Mouse (Mus musculus): ENCODE measurements around the gene Dnah10.

Dnah10 gene

DNA sequence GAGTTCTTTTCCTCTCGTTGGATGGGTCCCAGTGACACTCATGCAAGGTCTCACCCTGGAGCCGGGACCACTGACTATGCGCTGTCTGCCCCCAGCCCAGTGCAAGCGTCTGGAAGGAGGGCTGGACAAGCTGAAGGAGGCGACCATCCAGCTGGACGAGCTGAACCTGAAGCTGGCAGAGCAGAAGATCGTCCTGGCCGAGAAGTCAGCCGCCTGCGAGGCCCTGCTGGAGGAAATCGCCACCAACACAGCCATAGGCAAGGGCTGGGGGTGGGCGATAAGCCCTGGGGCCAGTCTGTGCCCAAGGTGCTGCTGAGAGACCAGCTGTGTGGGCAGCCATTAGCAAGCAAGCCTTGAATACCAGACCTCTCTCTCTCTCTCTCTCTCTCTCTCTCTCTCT lies 87.6 kb downstream of the Dnah10 start:
- DNase-seq (ENCODE audit: low read depth, low spot score), result no peak

DNA sequence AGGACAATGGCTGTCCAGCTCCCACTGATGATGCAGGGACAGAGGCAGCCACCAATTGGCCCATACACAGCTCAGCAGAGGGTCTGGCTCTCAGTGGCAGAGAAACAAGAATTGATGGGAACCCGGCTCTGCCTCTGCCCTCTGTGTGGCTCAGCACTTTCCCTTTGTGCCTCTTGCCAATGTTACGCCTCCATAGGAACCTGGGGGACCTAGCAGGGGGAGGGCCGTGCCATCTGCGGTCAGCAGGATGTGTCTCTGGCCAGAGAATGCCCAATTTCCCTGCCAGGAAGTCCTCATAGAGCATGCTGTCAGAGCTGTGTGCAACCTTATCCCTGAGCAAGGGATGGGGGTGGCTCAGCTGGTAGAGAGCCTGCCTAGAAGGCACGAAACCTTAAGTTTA lies 89.9 kb downstream of the Dnah10 start:
- no peak for DNase-seq (ENCODE audit: low read depth, low spot score)

DNA sequence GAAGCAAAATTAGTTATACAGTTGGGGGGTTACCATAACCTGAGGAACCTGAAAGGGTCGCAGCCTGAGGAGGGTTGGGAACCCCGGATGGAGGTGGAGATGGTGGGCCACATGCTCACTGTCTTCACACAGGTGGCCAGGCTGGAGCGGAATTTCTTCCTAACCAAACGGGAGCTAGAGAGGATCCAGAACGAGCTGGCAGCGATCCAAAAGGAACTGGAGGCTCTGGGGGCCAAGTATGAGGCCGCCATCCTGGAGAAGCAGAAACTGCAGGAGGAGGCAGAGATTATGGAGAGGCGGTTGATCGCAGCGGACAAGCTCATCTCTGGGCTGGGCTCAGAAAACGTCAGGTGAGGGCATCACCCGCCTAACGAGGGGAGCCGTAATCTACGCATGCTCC lies 92.2 kb downstream of the Dnah10 start:
- no peak for DNase-seq (ENCODE audit: low read depth, low spot score)

GRCm38 (mm10) chr5:124822128-124822894 lies 97.4 kb downstream of the Dnah10 start:
- no peak for DNase-seq (ENCODE audit: low read depth, low spot score)

DNA sequence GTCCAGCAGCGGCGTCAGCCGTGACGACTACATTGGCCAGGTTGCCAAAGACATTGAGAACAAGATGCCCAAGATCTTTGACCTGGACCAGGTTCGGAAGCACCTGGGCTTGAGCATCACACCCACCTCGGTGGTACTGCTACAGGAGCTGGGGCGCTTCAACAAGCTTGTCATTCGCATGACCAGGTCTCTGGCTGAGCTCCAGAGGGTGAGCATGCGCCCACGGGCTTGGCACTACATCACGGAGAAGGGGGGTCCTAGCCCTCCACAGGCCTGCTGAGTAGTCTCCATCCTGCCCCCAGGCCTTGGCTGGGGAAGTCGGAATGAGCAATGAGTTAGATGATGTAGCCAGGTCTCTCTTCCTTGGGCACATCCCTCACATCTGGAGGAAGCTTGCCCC lies 105.4 kb downstream of the Dnah10 start:
- no peak for DNase-seq (ENCODE audit: low read depth, low spot score)

DNA sequence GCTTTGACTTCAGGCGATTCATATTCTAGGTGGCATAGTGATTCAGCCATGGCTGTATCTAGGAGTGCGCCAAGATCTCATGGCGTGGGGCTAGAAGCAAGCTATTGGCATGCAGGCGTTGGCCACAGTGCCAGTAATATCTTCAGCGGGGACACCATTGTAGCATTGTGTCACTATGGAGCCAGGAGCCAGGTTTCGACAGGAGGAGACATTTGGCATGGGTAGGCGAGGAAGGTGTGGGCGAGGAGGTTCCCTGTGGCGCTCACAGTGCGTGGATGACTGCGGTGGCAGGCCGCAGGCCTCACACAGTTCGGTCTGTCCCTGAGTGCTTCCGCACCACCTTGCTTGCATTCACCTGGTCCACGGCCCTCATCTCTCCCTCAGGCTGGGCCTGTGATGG lies 110.3 kb downstream of the Dnah10 start:
- no peak for DNase-seq (ENCODE audit: low read depth, low spot score)

GRCm38 (mm10) chr5:124836075-124836474 lies 111.2 kb downstream of the Dnah10 start:
- DNase-seq (ENCODE audit: low read depth, low spot score), result no peak

DNA sequence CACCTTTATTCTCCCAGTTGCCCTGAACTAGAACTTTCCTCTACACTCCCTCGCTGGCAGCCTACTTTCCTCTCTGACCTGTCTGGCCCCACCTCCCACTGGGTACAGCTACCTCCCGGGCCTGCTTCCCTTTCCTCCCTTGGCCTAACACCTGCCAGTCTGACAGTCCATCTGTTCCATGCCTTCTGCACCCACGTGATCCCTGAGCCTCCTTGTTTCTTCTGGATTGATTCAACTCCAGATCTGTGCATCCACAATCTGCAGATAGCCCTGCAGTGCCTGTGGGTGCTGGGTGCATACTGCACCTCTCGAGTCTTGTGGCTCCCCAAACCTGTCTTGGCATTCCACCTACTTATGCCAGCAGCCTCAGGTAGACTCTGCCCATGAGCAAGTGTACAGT lies 111.7 kb downstream of the Dnah10 start:
- no peak for DNase-seq (ENCODE audit: low read depth, low spot score)

GRCm38 (mm10) chr5:124840202-124840601 lies 115.3 kb downstream of the Dnah10 start:
- DNase-seq (ENCODE audit: low read depth, low spot score), result no peak

DNA sequence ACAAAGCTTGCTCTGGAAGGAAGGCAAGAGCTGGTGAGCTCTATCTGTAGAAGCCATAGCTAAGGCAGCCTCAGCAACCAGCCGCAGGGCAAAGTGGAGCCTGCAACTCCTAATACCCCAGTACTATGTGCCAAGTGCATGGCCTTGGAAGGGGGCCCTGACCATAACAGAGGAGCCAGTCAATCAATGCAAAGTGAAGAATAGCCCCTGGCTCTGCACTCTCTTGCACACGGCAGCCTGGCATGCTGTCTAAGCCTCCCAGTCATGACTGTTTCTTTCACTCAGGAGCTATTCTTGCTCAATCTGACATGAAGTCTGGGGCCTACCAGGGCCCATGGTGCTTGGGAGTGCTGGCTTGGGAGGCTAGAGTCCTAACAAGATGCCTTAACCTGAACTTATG lies 115.8 kb downstream of the Dnah10 start:
- no peak for DNase-seq (ENCODE audit: low read depth, low spot score)

- no peak for DNase-seq (ENCODE audit: low read depth, low spot score)
Measured at GRCm38 (mm10) chr5:124843386-124843785, 118.5 kb downstream of the Dnah10 start.

DNA sequence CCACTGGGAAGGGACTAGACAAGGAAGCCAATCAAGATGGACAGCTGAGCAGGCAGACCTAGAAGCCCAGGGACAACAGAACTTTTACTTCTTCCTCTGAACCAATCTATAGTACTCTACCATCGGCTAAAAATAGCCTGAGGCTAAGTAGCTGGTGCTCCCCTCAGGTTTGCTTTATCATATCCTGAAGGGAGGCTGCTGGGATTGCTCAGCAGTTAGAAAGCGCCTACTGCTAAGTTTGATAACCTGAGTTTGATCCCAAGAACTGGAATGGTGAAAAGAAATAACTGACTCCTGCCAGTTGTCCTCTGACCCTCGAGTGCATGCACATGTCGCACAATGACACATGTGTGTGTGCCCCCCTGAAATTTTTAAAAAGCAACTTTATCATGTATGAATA lies 120.0 kb downstream of the Dnah10 start:
- DNase-seq (ENCODE audit: low read depth, low spot score), result no peak

- DNase-seq (ENCODE audit: low read depth, low spot score), result no peak
Measured at GRCm38 (mm10) chr5:124847014-124847413, 122.1 kb downstream of the Dnah10 start.

GRCm38 (mm10) chr5:124848994-124849393 lies 124.1 kb downstream of the Dnah10 start:
- no peak for DNase-seq (ENCODE audit: low read depth, low spot score)

- no peak for DNase-seq (ENCODE audit: low read depth, low spot score)
Measured at GRCm38 (mm10) chr5:124851572-124851971, 126.7 kb downstream of the Dnah10 start.

GRCm38 (mm10) chr5:124852294-124852693 lies 127.4 kb downstream of the Dnah10 start:
- no peak for DNase-seq (ENCODE audit: low read depth, low spot score)

GRCm38 (mm10) chr5:124853079-124853478 lies 128.2 kb downstream of the Dnah10 start:
- no peak for DNase-seq (ENCODE audit: low read depth, low spot score)

- no peak for DNase-seq (ENCODE audit: low read depth, low spot score)
Measured at GRCm38 (mm10) chr5:124854202-124854601, 129.3 kb downstream of the Dnah10 start.

- DNase-seq (ENCODE audit: low read depth, low spot score), result no peak
Measured at GRCm38 (mm10) chr5:124860013-124860412, 135.1 kb downstream of the Dnah10 start.

DNA sequence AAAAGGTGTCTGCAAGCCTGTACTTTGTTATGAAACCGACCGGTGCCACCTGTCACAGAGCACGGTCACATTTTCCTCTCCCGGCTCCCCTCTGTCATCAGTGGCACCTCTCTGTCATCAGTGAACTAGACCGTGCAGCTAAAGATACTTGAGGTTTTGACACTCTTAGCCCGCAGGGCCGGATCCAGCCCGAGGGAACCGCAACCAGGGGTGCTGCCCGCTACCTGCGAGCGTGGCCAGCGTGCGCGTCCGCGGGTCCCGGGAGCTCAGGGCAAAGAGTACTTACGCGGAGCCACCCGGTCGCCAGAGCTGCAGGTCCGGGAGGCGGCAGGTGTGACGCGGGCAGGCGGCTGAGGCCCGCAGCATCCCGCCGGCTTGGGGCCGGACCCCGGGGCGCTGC lies 136.6 kb downstream of the Dnah10 start:
- no peak for DNase-seq (ENCODE audit: low read depth, low spot score)

DNA sequence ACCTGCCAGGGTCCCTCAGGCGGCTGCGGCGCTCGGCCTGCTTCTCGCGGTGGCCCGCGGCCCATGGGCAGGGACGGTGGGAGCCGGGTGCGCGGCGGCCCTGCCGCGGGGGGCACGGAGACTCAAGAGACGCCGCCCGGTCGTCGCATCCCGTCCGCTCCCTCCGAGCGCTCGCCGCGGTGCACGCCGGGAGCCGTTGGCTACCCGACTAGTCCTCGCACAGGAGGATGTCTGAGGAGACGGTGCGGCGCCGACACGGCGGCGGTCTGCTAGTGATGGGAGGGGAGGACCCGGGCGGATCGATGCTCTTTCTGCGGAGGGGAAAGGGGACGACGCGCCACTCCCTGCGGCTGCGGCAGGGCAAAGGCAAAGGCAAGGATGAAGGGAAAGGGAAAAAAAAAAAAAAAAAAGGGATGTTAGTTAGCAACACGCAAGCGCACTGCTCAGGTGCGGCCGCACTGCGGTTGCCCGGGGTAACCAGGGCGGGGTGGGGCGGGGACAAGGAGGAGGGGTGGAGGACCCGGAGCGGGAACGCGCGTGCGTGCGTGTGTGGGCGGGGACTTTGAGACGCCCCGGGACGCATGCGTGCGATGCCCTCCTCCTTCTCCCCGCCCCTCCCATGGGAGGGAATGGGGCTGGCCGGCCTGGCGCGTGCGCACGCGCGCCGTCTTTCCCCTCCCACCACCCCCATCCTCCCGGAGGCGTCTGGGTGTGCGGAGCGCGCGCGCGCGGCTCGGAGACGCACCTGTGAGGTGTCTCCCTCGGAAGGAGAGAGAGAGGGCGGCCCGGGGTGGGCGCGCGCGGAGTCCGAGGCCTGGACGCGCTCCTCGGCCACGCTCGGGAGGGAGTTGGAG lies 137.4 kb downstream of the Dnah10 start, which contains the start of the genes Ccdc92 and Zfp664:
TSS of gene Ccdc92 (minus strand) at position 412 of the 854 bp plus-strand sequence.
TSS of gene Zfp664 (plus strand) at position 679 of the 854 bp plus-strand sequence.
- peak; percentile 97 for DNase-seq (ENCODE audit: low read depth, low spot score)

- DNase-seq (ENCODE audit: low read depth, low spot score), result no peak
Measured at GRCm38 (mm10) chr5:124862871-124863741, 138.2 kb downstream of the Dnah10 start.

All from telencephalon, adult 2 months (tissue).